Mouse (Mus musculus) activated CD4-positive, CD25-positive, alpha-beta regulatory T cell, adult 4 months (primary cell): ENCODE data around the gene Cad. TPM values are rescaled to one million over a fixed set of nuclear protein-coding genes. Genes with fewer than 3 reads are reported as not detected.
A peak's percentile ranks its signal among the peaks of the same experiment; 100 is the strongest.
"Not testable (repeated sequence)": the region's sequence is repeated elsewhere in the genome, so short reads cannot be mapped to it uniquely, and the experiment has no call there.

Experiments
- ATAC-seq: one replicate; pipeline ENCODE4 v1.8.0; 2017
- polyA plus RNA-seq, 2 experiments: library from polyadenylated mRNA; unstranded; fragments of 100-300 nt; shearing (Covaris generic); gene quantifications; one replicate each; pipeline ENCODE4 v1.2.1; 2017

Gene Cad
- 1 to 10 TPM; 5.7 to 9.7 TPM for polyA plus RNA-seq

DNA sequence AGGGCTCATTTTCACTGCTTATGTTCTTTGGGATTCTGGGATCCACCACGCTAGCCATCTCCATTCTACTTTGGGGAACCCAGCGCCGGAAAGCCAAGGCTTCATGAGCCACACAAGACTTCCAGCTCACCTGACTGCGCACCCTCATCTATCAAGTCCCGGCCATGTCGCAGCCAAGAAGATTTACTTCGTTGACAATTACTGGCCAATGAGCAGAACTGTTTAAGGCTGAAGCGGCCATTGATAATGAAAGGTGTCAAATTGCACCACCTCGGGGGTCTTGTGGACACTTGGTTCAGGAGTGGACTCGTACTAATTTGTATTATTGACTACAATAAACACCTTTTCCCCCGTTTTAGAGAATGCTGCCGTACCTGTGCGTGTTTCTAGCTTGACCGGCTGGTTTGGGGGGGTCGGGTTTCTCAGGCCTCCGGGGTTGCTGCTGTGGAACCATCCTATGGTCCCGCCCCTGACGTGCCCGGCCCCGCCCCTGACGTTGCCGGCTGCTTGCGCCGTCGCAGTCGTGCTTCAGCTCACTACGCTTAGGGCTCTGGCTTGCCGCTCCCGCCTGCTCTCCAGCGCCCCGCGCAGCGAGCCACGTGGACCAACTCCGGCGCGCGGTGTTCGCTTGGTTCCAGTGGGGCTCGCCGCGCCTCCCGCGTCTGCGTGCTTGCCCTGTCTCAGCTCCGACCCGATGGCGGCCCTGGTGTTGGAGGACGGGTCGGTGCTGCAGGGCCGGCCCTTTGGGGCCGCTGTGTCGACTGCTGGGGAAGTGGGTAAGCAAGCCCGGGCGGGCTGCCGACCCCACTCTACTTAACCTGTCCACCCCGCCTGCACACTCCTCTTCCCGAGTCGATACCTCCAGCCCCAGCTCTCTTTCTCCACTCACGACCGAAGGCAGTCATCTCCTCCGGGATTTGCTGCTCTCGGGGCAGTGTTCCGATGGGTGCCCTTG is at the start of gene Cad:
Cad (plus strand) TSS at position 520 of the 955 bp plus-strand sequence.
- ATAC-seq, result peak; percentile 95

DNA sequence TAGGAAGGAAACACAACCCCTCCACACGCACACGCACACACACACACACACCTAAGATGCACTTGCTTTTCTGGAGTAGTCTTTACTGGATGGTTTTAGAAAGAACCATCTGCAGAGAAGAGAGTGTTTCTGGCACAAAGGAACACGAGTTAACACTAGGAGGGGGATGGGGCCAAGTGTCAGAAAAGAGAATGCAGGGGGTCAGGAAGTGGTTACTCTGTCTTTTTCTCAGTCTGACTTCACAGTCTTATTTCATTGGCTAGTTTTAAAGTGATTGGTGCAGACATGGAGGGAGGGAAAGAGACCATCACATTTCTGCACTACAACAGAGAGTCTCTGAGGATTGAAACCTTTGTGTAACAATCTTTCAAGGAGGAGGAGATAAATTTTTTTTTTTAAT is 41.8 kb upstream of the Cad start:
- ATAC-seq, result peak; percentile 95

- no peak for ATAC-seq
Observed at GRCm38 (mm10) chr5:31015913-31016312, 38.7 kb upstream of the Cad start.

- ATAC-seq, result not testable (repeated sequence)
Observed at GRCm38 (mm10) chr5:31021790-31022189, 32.8 kb upstream of the Cad start.

- ATAC-seq, result no peak
Observed at GRCm38 (mm10) chr5:31022690-31023089, 31.9 kb upstream of the Cad start.

- no peak for ATAC-seq
Observed at GRCm38 (mm10) chr5:31023254-31023653, 31.3 kb upstream of the Cad start.

DNA sequence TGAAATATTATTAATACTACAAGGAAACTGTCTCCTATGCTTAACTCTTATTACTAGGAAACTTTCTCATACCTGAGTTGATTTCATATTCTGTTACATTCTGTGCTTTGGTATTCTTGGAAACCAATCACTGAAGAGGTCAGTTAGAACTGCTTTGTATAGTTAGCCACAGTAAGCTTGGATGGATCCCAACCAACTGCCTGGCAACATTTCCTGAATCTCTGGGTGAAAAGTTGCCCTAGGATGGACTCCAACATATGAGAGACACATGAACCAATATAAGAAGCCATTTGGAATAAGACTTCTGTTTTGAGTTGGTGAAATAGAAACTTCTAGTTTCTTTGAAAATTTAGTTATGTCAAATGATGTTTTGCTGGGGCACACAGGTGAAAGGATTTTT is 29.9 kb upstream of the Cad start:
- ATAC-seq, result no peak

- ATAC-seq, result no peak
Observed at GRCm38 (mm10) chr5:31030926-31031325, 23.7 kb upstream of the Cad start.

DNA sequence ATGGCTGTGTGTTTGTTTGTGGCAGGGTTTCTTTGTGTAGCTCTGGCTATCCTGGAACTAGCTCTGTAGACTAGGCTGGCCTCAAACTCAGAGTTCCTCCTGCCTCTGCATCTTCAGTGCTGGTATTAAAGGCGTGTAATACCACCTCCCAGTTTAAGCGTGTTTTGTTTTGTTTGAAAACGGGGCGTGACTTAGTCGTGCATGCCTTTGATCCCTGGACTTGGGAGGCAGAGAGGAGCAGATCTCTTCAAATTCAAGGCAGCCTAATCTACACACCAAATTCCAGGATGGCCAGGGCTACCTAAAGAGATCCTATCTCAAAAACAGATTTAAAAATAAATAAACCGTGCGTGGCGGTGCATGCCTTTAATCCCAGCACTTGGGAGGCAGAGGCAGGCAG is 23.1 kb upstream of the Cad start:
- no peak for ATAC-seq

DNA sequence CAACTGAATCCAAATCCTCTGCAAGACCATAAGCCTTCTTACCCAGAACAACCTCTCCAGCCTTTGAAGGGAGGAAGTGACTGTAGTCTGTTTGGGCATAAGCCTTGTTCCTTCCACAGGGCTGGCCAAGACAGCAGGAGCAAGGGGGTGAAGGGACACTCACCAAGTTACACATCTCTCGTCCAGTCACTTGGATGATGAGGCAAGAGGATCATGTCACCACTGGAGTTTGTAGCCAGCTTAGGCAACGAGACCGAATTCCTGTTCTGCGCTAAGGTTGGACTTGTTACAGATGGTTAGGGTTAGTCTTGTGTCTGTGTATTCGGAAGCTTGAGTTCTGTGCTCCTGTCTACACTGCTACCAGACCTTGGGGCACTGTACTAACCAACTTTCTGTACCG is 19.9 kb upstream of the Cad start:
- ATAC-seq, result no peak

GRCm38 (mm10) chr5:31036556-31036955 is 18.0 kb upstream of the Cad start:
- not testable (repeated sequence) for ATAC-seq

DNA sequence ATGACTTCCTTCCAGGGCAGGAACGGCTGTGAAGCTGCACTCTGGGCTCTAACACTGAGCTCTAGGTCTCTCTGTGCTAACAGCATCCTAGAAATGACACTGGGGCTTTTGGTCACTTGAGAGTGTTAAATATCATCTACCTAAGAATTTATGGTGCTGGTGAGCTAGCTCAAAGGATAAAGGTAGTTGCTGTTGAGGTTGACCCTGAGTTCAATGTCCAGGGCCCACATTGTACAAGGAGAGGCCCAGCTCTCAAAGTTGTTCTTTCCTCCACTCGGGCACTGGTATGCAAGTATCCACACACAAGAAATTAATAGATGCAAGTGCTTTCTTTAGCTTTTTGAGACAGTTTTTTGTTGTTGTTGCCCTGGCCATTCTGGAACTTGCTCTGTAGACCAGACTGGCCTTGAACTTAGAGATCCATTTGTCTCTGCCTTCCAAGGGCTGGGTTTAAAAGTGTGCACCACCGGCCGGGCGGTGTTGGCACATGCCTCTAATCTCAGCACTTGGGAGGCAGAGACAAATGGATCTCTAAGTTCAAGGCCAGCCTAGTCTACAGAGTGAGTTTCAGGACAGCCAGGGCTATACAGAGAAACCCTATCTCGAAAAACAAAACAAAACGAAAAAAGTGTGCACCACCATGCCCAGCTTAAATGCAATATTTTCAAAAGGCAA is 16.3 kb upstream of the Cad start:
- no peak for ATAC-seq

DNA sequence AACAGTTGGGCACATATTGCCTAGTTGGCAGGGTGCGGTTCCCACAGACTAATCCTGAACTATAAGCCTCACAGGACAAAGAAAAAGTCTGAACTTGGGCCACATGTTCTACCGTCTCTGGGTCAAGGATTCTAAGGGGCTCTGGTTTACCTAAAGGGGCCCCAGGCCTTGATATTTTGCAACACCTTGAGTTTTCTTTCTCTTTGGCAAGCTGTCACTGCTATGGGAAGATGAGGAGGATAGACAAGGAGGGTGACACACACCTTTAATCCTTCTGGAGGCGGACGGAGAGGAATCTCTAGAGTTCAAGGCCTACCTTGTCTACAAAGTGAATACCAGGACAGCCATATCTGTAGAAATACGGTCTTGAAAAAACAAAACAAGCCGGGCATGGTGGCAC is 8.2 kb upstream of the Cad start:
- no peak for ATAC-seq

GRCm38 (mm10) chr5:31047074-31047473 is 7.5 kb upstream of the Cad start:
- ATAC-seq, result no peak

- ATAC-seq, result peak; percentile 93
Observed at GRCm38 (mm10) chr5:31047848-31048762, 6.5 kb upstream of the Cad start, which contains the start of gene Atraid. Gene Atraid, plus strand, starts transcription at chr5:31048312.

DNA sequence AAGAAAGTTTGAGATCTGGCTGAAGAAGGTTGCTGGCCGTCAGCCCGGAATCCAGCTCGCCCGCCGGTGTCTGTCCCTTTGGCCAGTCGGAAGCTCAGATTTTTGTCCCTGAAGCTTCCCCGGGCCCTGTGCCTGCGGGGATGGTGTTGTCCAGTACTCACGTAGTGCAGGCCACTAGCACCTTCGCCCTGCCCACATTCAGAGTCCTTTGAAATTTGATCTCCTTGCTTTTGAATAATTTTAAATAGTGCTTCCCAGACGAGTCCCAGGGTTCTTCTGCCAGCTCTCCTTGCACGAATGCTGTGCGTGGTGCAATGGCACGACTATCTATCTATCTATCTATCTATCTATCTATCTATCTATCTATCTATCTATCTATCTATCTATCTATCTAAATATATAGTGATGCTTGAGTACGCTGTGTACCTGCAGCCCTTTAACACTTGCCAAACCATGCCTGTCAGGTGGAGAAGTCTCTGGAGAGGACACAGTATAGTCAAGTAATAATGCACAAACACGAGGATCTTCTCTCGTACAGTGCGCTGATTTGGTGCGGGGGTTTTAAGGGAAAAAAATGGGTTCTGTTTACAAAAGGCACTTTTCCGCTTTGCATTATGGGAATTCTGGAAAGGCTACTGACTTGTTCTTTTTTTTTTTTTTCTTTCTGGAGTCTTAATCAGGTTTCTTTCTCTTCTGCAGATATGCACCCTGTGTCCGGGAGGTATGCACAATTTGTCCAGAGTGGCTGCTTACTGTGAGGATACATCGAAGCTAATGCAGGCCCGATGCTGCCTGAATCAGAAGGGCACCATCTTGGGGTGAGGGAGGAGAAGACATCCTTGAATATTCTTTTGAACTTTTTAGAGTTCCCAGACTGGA is 5.6 kb upstream of the Cad start, which contains the start of gene Slc5a6:
Slc5a6 (minus strand) TSS at position 162 of the 879 bp plus-strand sequence.
- ATAC-seq, result peak; percentile 38

- ATAC-seq, result no peak
Observed at GRCm38 (mm10) chr5:31050427-31050826, 4.2 kb upstream of the Cad start.

DNA sequence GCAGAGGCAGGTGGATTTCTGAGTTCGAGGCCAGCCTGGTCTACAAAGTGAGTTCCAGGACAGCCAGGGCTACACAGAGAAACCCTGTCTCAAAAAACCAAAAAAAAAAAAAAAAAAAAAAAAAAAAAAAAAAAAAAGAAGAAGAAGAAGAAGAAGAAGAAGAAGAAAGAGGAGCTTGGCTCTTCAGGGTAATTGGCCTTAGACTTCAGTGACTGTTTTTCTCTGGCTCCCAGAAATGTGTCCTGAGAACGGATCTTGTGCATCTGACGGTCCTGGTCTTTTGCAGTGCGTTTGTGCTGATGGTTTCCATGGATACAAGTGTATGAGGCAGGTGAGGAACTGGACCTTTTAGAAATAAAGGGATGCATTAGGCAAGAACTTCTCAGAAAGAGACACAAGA is 852 bp upstream of the Cad start:
- not testable (repeated sequence) for ATAC-seq

- ATAC-seq, result peak; percentile 56
Observed at GRCm38 (mm10) chr5:31055216-31056140, 898 bp downstream of the Cad start.

GRCm38 (mm10) chr5:31069810-31070209 is 15.2 kb downstream of the Cad start:
- no peak for ATAC-seq
